8 mouse cellular contexts compared by ENCODE assay signal in genomic region chr1:134406414-134406771, GRCm38 (mm10). TPM values are rescaled to one million over a fixed set of nuclear protein-coding genes. Genes with fewer than 3 reads are reported as not detected.
DNase-seq lines count a peak whose midpoint lies in the region; ATAC-seq and TF ChIP-seq lines count a peak whose summit lies in the region.

No protein-coding gene starts in this region.

- H3K4me2 ChIP-seq in kidney, embryonic 16.5 days (replicated peaks; ENCODE audit: low read depth, low read length), result peak overlapping the region; percentile 90
- H3K4me2 ChIP-seq in hindbrain, embryonic 15.5 days, result peak overlapping the region; percentile 91
- H3K4me2 ChIP-seq in midbrain, embryonic 16.5 days (ENCODE audit: low read length), result peak overlapping the region; percentile 90

- peak overlapping the region; percentile 86 for H3K4me3 ChIP-seq in kidney, embryonic 16.5 days (ENCODE audit: low read length)
- peak overlapping the region; percentile 99 for H3K4me3 ChIP-seq in bone marrow, adult 2 months (replicated peaks; ENCODE audit: control insufficient read depth, low read depth, low read length)
- peak overlapping the region; percentile 70 for H3K4me3 ChIP-seq in hindbrain, embryonic 15.5 days
- peak overlapping the region; percentile 59 for H3K4me3 ChIP-seq in midbrain, embryonic 16.5 days (ENCODE audit: low read depth, low read length)

- 24% methylated on average over 8 of the region's 8 CpGs for WGBS in kidney, embryonic 16.5 days
- WGBS in bone marrow, adult 2 months, result 17% methylated on average over 8 of the region's 8 CpGs
- 34% methylated on average over 8 of the region's 8 CpGs for WGBS in hindbrain, embryonic 15.5 days
- 39% methylated on average over 8 of the region's 8 CpGs for WGBS in midbrain, embryonic 16.5 days

- no peak for TF ChIP-seq POLR2A in bone marrow, adult 2 months (IDR thresholded peaks at IDR 0.05; ENCODE audit: borderline replicate concordance, control insufficient read depth, low read depth, low read length)

- peak overlapping the region; percentile 89 for H3K27ac ChIP-seq in kidney, embryonic 16.5 days (ENCODE audit: low read length)
- peak overlapping the region; percentile 96 for H3K27ac ChIP-seq in bone marrow, adult 2 months (ENCODE audit: control insufficient read depth, insufficient read depth, low read depth, low read length, poor library complexity)
- no peak overlapping the region for H3K27ac ChIP-seq in hindbrain, embryonic 15.5 days (replicated peaks)
- no peak overlapping the region for H3K27ac ChIP-seq in midbrain, embryonic 16.5 days (ENCODE audit: low read length)

- TF ChIP-seq CTCF in bone marrow, adult 2 months (IDR thresholded peaks at IDR 0.05; ENCODE audit: control insufficient read depth, insufficient read depth, low read length), result no peak

- H3K27me3 ChIP-seq in kidney, embryonic 16.5 days (ENCODE audit: insufficient read depth, low read length), result no peaks in the 10 kb centered on the region
- H3K27me3 ChIP-seq in hindbrain, embryonic 15.5 days, result no peaks in the 10 kb centered on the region
- no peaks in the 10 kb centered on the region for H3K27me3 ChIP-seq in midbrain, embryonic 16.5 days (ENCODE audit: control insufficient read depth, insufficient read depth, low read depth, low read length)

- H3K4me1 ChIP-seq in kidney, embryonic 16.5 days (ENCODE audit: insufficient read depth, low read length), result peaks cover 26% of the 10 kb centered on the region
- H3K4me1 ChIP-seq in bone marrow, adult 2 months (ENCODE audit: control insufficient read depth, insufficient read depth, low read length), result no peaks in the 10 kb centered on the region; the same call in 1 of the 2 replicates
- peaks cover 6% of the 10 kb centered on the region for H3K4me1 ChIP-seq in hindbrain, embryonic 15.5 days (replicated peaks)
- H3K4me1 ChIP-seq in midbrain, embryonic 16.5 days (ENCODE audit: control insufficient read depth, insufficient read depth, low read length), result no peaks in the 10 kb centered on the region

- no peak for ATAC-seq in kidney, embryonic 16.5 days (ENCODE audit: low FRiP score, low TSS enrichment)
- ATAC-seq in hindbrain, embryonic 15.5 days (ENCODE audit: low FRiP score, low read depth), result peak; percentile 66
- peak; percentile 67 for ATAC-seq in midbrain, embryonic 16.5 days

- H3K9me3 ChIP-seq in kidney, embryonic 16.5 days (ENCODE audit: low read length), result no peaks in the 10 kb centered on the region
- H3K9me3 ChIP-seq in hindbrain, embryonic 15.5 days, result no peaks in the 10 kb centered on the region
- H3K9me3 ChIP-seq in midbrain, embryonic 16.5 days (replicated peaks; ENCODE audit: control insufficient read depth, low read length, poor library complexity, severe bottlenecking), result no peaks in the 10 kb centered on the region

- H3K36me3 ChIP-seq in kidney, embryonic 16.5 days (ENCODE audit: insufficient read depth, low read length), result peaks cover 25% of the 10 kb centered on the region
- H3K36me3 ChIP-seq in hindbrain, embryonic 15.5 days, result no peaks in the 10 kb centered on the region
- H3K36me3 ChIP-seq in midbrain, embryonic 16.5 days (ENCODE audit: control insufficient read depth, insufficient read depth, low read length), result no peaks in the 10 kb centered on the region

- DNase-seq in kidney, adult 18-20 months, result no peak
- no peak for DNase-seq in cerebellum, adult 11-12 months
- DNase-seq in layer of hippocampus, postnatal 36 days, result no peak
- DNase-seq in thymus, postnatal 0 days (ENCODE audit: low spot score), result no peak

- H3K9ac ChIP-seq in kidney, embryonic 16.5 days (replicated peaks; ENCODE audit: low read length), result peak overlapping the region; percentile 79
- peak overlapping the region; percentile 62 for H3K9ac ChIP-seq in hindbrain, embryonic 15.5 days
- H3K9ac ChIP-seq in midbrain, embryonic 16.5 days (ENCODE audit: low read depth, low read length), result peak overlapping the region; percentile 72

RNA-seq across cellular contexts. Expression of gene Cyb5r1, which starts 1.0 kb away (rescaled TPM):
- polyA plus RNA-seq in kidney, embryonic 16.5 days (2015; fragmentation: Nextera tagmentation; extraction: Ambion mirVana), result 42.7 and 44.1 TPM in 2 replicates
- polyA plus RNA-seq in bone marrow, adult 2 months (2011; ENCODE audit: insufficient read depth, insufficient read length, low replicate concordance, missing spikeins), result 17.6 and 40.8 TPM in 2 replicates
- 14.6 and 16.5 TPM in 2 replicates for polyA plus RNA-seq in hindbrain, embryonic 15.5 days (2015; fragmentation: Nextera tagmentation; extraction: Ambion mirVana)
- polyA plus RNA-seq in midbrain, embryonic 16.5 days (2015; fragmentation: Nextera tagmentation; extraction: Ambion mirVana), result 11.4 and 12.2 TPM in 2 replicates
- total RNA-seq in layer of hippocampus, postnatal 36 days (2021), result 10 to 100 TPM; 27.2 to 29.4 TPM
- 13.4 and 20.4 TPM in 2 replicates for polyA plus RNA-seq in thymus, postnatal 0 days (2015; fragmentation: Nextera tagmentation; extraction: Ambion mirVana)

RNA-seq across cellular contexts. Expression of gene Adipor1, which starts 8.8 kb away (rescaled TPM):
- 98.2 and 101 TPM in 2 replicates for polyA plus RNA-seq in kidney, embryonic 16.5 days (2015; fragmentation: Nextera tagmentation; extraction: Ambion mirVana)
- 98.9 and 107 TPM in 2 replicates for polyA plus RNA-seq in bone marrow, adult 2 months (2011; ENCODE audit: insufficient read depth, insufficient read length, low replicate concordance, missing spikeins)
- 83.1 and 86.8 TPM in 2 replicates for polyA plus RNA-seq in hindbrain, embryonic 15.5 days (2015; fragmentation: Nextera tagmentation; extraction: Ambion mirVana)
- 77.1 and 82.6 TPM in 2 replicates for polyA plus RNA-seq in midbrain, embryonic 16.5 days (2015; fragmentation: Nextera tagmentation; extraction: Ambion mirVana)
- total RNA-seq in layer of hippocampus, postnatal 36 days (2021), result 10 to 100 TPM; 57.5 to 57.7 TPM
- 65.8 and 67.9 TPM in 2 replicates for polyA plus RNA-seq in thymus, postnatal 0 days (2015; fragmentation: Nextera tagmentation; extraction: Ambion mirVana)

RNA-seq across cellular contexts. Expression of gene 4933406M09Rik, which starts 20.7 kb away (rescaled TPM):
- polyA plus RNA-seq in kidney, embryonic 16.5 days (2015; fragmentation: Nextera tagmentation; extraction: Ambion mirVana), result not detected in 2 replicates
- not detected in 2 replicates for polyA plus RNA-seq in bone marrow, adult 2 months (2011; ENCODE audit: insufficient read depth, insufficient read length, low replicate concordance, missing spikeins)
- not detected in 2 replicates for polyA plus RNA-seq in hindbrain, embryonic 15.5 days (2015; fragmentation: Nextera tagmentation; extraction: Ambion mirVana)
- not detected in 2 replicates for polyA plus RNA-seq in midbrain, embryonic 16.5 days (2015; fragmentation: Nextera tagmentation; extraction: Ambion mirVana)
- total RNA-seq in layer of hippocampus, postnatal 36 days (2021), result not detected
- not detected in 2 replicates for polyA plus RNA-seq in thymus, postnatal 0 days (2015; fragmentation: Nextera tagmentation; extraction: Ambion mirVana)

RNA-seq across cellular contexts. Expression of gene Tmem183a, which starts 44.6 kb away (rescaled TPM):
- polyA plus RNA-seq in kidney, embryonic 16.5 days (2015; fragmentation: Nextera tagmentation; extraction: Ambion mirVana), result 79.0 and 88.8 TPM in 2 replicates
- 33.0 and 45.7 TPM in 2 replicates for polyA plus RNA-seq in bone marrow, adult 2 months (2011; ENCODE audit: insufficient read depth, insufficient read length, low replicate concordance, missing spikeins)
- polyA plus RNA-seq in hindbrain, embryonic 15.5 days (2015; fragmentation: Nextera tagmentation; extraction: Ambion mirVana), result 125 and 126 TPM in 2 replicates
- 155 and 159 TPM in 2 replicates for polyA plus RNA-seq in midbrain, embryonic 16.5 days (2015; fragmentation: Nextera tagmentation; extraction: Ambion mirVana)
- 10 to 100 TPM; 70.5 to 75.0 TPM for total RNA-seq in layer of hippocampus, postnatal 36 days (2021)
- 58.0 and 64.3 TPM in 2 replicates for polyA plus RNA-seq in thymus, postnatal 0 days (2015; fragmentation: Nextera tagmentation; extraction: Ambion mirVana)

RNA-seq across cellular contexts. Expression of gene Klhl12, which starts 48.9 kb away (rescaled TPM):
- 32.4 and 35.4 TPM in 2 replicates for polyA plus RNA-seq in kidney, embryonic 16.5 days (2015; fragmentation: Nextera tagmentation; extraction: Ambion mirVana)
- 24.1 and 38.0 TPM in 2 replicates for polyA plus RNA-seq in bone marrow, adult 2 months (2011; ENCODE audit: insufficient read depth, insufficient read length, low replicate concordance, missing spikeins)
- polyA plus RNA-seq in hindbrain, embryonic 15.5 days (2015; fragmentation: Nextera tagmentation; extraction: Ambion mirVana), result 38.0 and 38.2 TPM in 2 replicates
- 37.6 and 37.9 TPM in 2 replicates for polyA plus RNA-seq in midbrain, embryonic 16.5 days (2015; fragmentation: Nextera tagmentation; extraction: Ambion mirVana)
- 10 to 100 TPM; 43.8 to 44.9 TPM for total RNA-seq in layer of hippocampus, postnatal 36 days (2021)
- 12.7 and 14.3 TPM in 2 replicates for polyA plus RNA-seq in thymus, postnatal 0 days (2015; fragmentation: Nextera tagmentation; extraction: Ambion mirVana)

Comparison
In these comparisons a context has a peak if more than half of its experiments do, and no peak if none do; other contexts are left out.
1. H3K27ac ChIP-seq: peak in kidney, embryonic 16.5 days (single experiment) and bone marrow, adult 2 months (single experiment); none in hindbrain, embryonic 15.5 days (single experiment) and midbrain, embryonic 16.5 days (single experiment).
2. Peak in every context shown above with its lines, with median percentiles within 50 percentile points of each other: H3K4me2 ChIP-seq, H3K4me3 ChIP-seq and H3K9ac ChIP-seq.